Mouse (Mus musculus) erythroblast, embryonic 14.5 days (primary cell): ENCODE measurements around the gene Nfic.

ENCODE experiments used
- GATA1 ChIP-seq: IDR thresholded peaks from 2 replicates; pipeline ENCODE4 v1.6.1; 2012; ENCODE audit warnings: low read length, inconsistent platforms, mixed read lengths
- TAL1 ChIP-seq: IDR thresholded peaks from 3 replicates; pipeline ENCODE4 v1.6.1; 2012; ENCODE audit warnings: low read length, inconsistent platforms, mixed read lengths

DNA sequence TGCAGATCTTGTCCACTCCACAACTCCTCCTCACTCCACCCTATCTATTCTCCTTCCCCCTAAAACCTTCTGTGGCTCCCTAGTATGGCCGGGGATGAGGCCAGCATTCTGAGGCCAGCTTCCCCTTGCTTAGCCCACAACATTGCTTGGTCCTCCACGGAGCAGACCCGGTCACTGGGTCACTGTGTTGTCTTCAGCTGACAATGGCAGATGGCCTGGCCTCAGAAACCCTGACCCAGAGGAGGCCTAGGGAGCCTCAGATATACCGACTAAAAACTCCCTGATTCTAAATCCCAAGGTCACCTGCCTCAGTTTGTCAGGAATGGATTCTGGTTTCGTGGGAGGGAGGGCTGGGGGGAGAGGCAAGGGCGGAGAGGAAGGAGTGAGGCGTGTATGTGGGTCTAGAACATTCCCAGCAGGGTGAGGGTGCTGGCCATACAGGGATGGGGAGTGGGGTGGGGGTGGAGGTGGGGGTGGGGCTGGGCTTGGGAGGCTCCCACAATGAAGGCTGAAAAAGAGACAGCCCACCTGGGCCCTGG, 53.1 kb downstream of the Nfic start:
- no peak for TF ChIP-seq TAL1
- no peak for TF ChIP-seq GATA1
